Mouse (Mus musculus): Measurements from ENCODE around the gene Xpo5.

Gene Xpo5

GRCm38 (mm10) chr17:46202421-46203071 lies at the start of gene Xpo5, which contains the start of gene Polh:
Xpo5 (plus strand) TSS chr17:46202782.
Polh (minus strand) TSS chr17:46202645.
- DNase-seq (ENCODE audit: low spot score in 2 of 2) = peak; percentile 92

- DNase-seq (ENCODE audit: low spot score in 2 of 2) = peak; percentile 94
Observed at GRCm38 (mm10) chr17:46152847-46153782, 49.5 kb upstream of the Xpo5 start, which contains the start of gene Mad2l1bp. Mad2l1bp (minus strand) TSS chr17:46153553.

GRCm38 (mm10) chr17:46154336-46154735 lies 48.2 kb upstream of the Xpo5 start:
- no peak for DNase-seq (ENCODE audit: low spot score in 2 of 2)

GRCm38 (mm10) chr17:46156680-46157079 lies 45.9 kb upstream of the Xpo5 start:
- DNase-seq (ENCODE audit: low spot score in 2 of 2) = no peak

- no peak for DNase-seq (ENCODE audit: low spot score in 2 of 2)
Observed at GRCm38 (mm10) chr17:46157131-46157530, 45.5 kb upstream of the Xpo5 start.

GRCm38 (mm10) chr17:46159236-46159635 lies 43.3 kb upstream of the Xpo5 start:
- DNase-seq (ENCODE audit: low spot score in 2 of 2) = no peak

- DNase-seq (ENCODE audit: low spot score in 2 of 2) = peak; percentile 94 to 97
Observed at GRCm38 (mm10) chr17:46160090-46160662, 42.4 kb upstream of the Xpo5 start.

- peak; percentile 99 for DNase-seq (ENCODE audit: low spot score in 2 of 2)
Observed at GRCm38 (mm10) chr17:46160686-46161085, 41.9 kb upstream of the Xpo5 start, which contains the start of gene Gtpbp2. Gtpbp2 (plus strand) TSS chr17:46161032.

GRCm38 (mm10) chr17:46161179-46161578 lies 41.4 kb upstream of the Xpo5 start:
- DNase-seq (ENCODE audit: low spot score in 2 of 2) = peak in 1 of 2 experiments; percentile 62

GRCm38 (mm10) chr17:46161710-46162109 lies 40.9 kb upstream of the Xpo5 start:
- no peak for DNase-seq (ENCODE audit: low spot score in 2 of 2)

GRCm38 (mm10) chr17:46162551-46162950 lies 40.0 kb upstream of the Xpo5 start:
- DNase-seq (ENCODE audit: low spot score in 2 of 2) = no peak

- DNase-seq (ENCODE audit: low spot score in 2 of 2) = peak; percentile 53 to 64
Observed at GRCm38 (mm10) chr17:46162951-46163421, 39.6 kb upstream of the Xpo5 start.

GRCm38 (mm10) chr17:46164301-46164700 lies 38.3 kb upstream of the Xpo5 start:
- DNase-seq (ENCODE audit: low spot score in 2 of 2) = no peak

- DNase-seq (ENCODE audit: low spot score in 2 of 2) = no peak
Observed at GRCm38 (mm10) chr17:46164791-46165190, 37.8 kb upstream of the Xpo5 start.

GRCm38 (mm10) chr17:46165460-46165859 lies 37.1 kb upstream of the Xpo5 start:
- no peak for DNase-seq (ENCODE audit: low spot score in 2 of 2)

- no peak for DNase-seq (ENCODE audit: low spot score in 2 of 2)
Observed at GRCm38 (mm10) chr17:46166270-46166669, 36.3 kb upstream of the Xpo5 start.

- no peak for DNase-seq (ENCODE audit: low spot score in 2 of 2)
Observed at GRCm38 (mm10) chr17:46167014-46167413, 35.6 kb upstream of the Xpo5 start.

- DNase-seq (ENCODE audit: low spot score in 2 of 2) = no peak
Observed at GRCm38 (mm10) chr17:46168318-46168717, 34.3 kb upstream of the Xpo5 start.

- DNase-seq (ENCODE audit: low spot score in 2 of 2) = no peak
Observed at GRCm38 (mm10) chr17:46168768-46169167, 33.8 kb upstream of the Xpo5 start.

- DNase-seq (ENCODE audit: low spot score in 2 of 2) = no peak
Observed at GRCm38 (mm10) chr17:46170538-46170937, 32.0 kb upstream of the Xpo5 start.

- no peak for DNase-seq (ENCODE audit: low spot score in 2 of 2)
Observed at GRCm38 (mm10) chr17:46182273-46182672, 20.3 kb upstream of the Xpo5 start.

- no peak for DNase-seq (ENCODE audit: low spot score in 2 of 2)
Observed at GRCm38 (mm10) chr17:46188829-46189228, 13.8 kb upstream of the Xpo5 start.
